Mouse (Mus musculus) hindbrain, embryonic 16.5 days (tissue): ENCODE results near the gene Prrt1. TPM values are rescaled to one million over a fixed set of nuclear protein-coding genes. Genes with fewer than 3 reads are reported as not detected.

Experiments
- ATAC-seq: fragments of 200-750 bp; cut with Nextera tagmentation; 2 replicates; pipeline ENCODE4 v1.8.0; 2017; ENCODE audit warnings: moderate TSS enrichment, moderate library complexity
- H3K27ac ChIP-seq: fragments of 300-500 bp; sonication (generic); 2 replicates; pipeline ENCODE4 v1.5.1; 2014; ENCODE audit warnings: low read depth, mild to moderate bottlenecking, control low read depth, low read length, moderate library complexity
- H3K27me3 ChIP-seq: fragments of 300-500 bp; sonication (generic); replicated peaks from 2 replicates; pipeline ENCODE4 v1.6.1; 2014; ENCODE audit warnings: low read length; ENCODE audit not compliant: control insufficient read depth, insufficient read depth
- H3K36me3 ChIP-seq: fragments of 300-500 bp; sonication (generic); 2 replicates; pipeline ENCODE4 v1.6.1; 2014; ENCODE audit warnings: mild to moderate bottlenecking, low read length, moderate library complexity, mixed read lengths; ENCODE audit not compliant: control insufficient read depth, insufficient read depth
- H3K4me1 ChIP-seq: fragments of 300-500 bp; sonication (generic); 2 replicates; pipeline ENCODE4 v1.6.1; 2014; ENCODE audit warnings: low read depth, low read length; ENCODE audit not compliant: control insufficient read depth, insufficient read depth
- H3K4me2 ChIP-seq: fragments of 300-500 bp; sonication (generic); 2 replicates; pipeline ENCODE4 v1.6.1; 2014; ENCODE audit warnings: mild to moderate bottlenecking, low read length, control low read depth, moderate library complexity
- H3K4me3 ChIP-seq: fragments of 300-500 bp; sonication (generic); 2 replicates; pipeline ENCODE4 v1.5.1; 2014; ENCODE audit warnings: mild to moderate bottlenecking, low read length, control low read depth, moderate library complexity
- H3K9ac ChIP-seq: fragments of 300-500 bp; sonication (generic); 2 replicates; pipeline ENCODE4 v1.6.1; 2014; ENCODE audit warnings: low read depth, mild to moderate bottlenecking, control low read depth, low read length, moderate library complexity
- H3K9me3 ChIP-seq: fragments of 300-500 bp; sonication (generic); 2 replicates; pipeline ENCODE4 v1.6.1; 2014; ENCODE audit warnings: mild to moderate bottlenecking, low read length, moderate library complexity; ENCODE audit not compliant: control insufficient read depth
- WGBS: fragments of 180-500 bp; shearing (Covaris S2); extraction: QIAGEN DNeasy Blood & Tissue Kit; methylation state at CpG from one replicate; pipeline ENCODE4 v1.1.7; 2014; 5-methylcytosine and 5-hydroxymethylcytosine counted together
- polyA plus RNA-seq: library from polyadenylated mRNA; unstranded; fragments of >200 nt; fragmentation: Nextera tagmentation; extraction: Ambion mirVana; gene quantifications from 2 replicates; pipeline ENCODE4 v1.2.1, GENCODE M21; 2015

Gene Prrt1
- polyA plus RNA-seq, 1 experiment from 2014 or later, result 6.8 TPM

DNA sequence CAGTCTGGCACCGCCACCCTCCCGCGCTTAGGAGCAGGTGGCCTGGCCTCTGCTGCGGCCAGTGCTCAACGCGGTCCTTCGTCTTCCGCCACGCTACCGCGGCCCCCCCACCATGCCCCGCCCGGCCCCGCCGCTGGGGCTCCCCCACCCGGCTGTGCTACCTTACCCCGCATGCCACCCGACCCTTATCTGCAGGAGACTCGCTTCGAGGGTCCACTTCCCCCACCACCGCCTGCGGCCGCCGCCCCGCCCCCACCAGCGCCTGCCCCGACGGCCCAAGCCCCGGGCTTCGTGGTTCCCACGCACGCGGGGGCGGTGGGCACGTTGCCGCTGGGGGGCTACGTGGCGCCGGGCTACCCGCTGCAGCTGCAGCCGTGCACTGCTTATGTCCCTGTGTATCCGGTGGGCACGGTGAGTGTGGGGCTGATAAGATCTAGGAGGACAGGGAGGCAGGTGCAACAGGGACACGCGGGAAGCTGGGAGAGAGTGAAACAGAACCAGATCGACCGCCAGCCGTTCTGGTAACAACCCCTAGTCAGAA lies 1.5 kb downstream of the Prrt1 start:
- Histone ChIP-seq H3K27me3 (peaks cover 3% of the 10 kb centered on the region; the same call in 1 of the 2 replicates), H3K36me3 (no peaks in the 10 kb centered on the region), H3K9me3 (no peaks in the 10 kb centered on the region), H3K27ac (no peak overlapping the region), H3K4me3 (peak overlapping the region; percentile 62), H3K4me2 (peak overlapping the region; percentile 84), H3K9ac (peak overlapping the region; percentile 65), H3K4me1 (peaks cover 45% of the 10 kb centered on the region)
- 3% methylated on average over 43 of the region's 48 CpGs for WGBS
- ATAC-seq, result no peak

DNA sequence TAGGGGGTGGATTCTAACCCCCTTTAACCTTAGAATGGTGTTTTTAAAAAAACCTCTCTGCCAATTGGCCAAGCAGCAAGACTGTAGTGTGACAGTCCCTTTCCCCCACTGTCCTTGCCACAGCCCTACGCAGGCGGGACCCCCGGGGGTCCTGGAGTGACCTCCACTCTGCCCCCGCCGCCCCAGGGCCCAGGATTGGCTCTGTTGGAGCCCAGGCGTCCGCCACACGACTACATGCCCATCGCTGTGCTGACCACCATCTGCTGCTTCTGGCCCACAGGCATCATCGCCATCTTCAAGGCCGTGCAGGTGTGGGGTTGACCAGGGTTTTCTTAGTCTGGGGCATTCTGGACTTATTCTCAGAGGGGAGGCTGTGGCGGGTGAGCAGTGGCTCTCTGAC lies 2.3 kb downstream of the Prrt1 start:
- Histone ChIP-seq H3K36me3 (no peaks in the 10 kb centered on the region), H3K4me3 (peak overlapping the region; percentile 37), H3K9ac (peak overlapping the region; percentile 57), H3K4me2 (peak overlapping the region; percentile 84), H3K4me1 (peaks cover 39% of the 10 kb centered on the region), H3K27ac (no peak overlapping the region), H3K9me3 (no peaks in the 10 kb centered on the region), H3K27me3 (peaks cover 3% of the 10 kb centered on the region; the same call in 1 of the 2 replicates)
- 3% methylated on average over 11 of the region's 12 CpGs for WGBS
- no peak for ATAC-seq

DNA sequence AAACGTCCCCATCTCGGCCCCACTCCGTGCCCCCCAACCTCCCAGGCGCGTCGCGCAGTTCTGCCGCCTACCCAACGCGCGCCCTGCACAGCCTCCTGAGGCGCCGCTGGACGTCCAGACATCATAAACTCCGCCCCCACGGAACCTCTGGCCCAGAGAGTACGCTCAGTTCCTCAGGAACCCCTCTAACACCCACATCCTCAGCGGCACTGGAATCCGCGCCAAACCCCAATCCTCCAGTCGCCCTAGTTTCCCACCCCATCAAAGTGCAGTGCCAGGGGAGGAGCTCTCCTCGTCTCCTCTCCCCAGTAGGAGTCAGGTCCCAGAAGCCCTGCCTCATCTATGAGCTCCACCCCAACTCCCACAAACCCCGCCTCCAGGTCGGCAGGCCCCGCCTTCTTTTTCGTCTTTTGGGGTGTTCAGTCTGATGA lies 2.9 kb downstream of the Prrt1 start:
- H3K4me1 ChIP-seq, result peaks cover 39% of the 10 kb centered on the region
- no peaks in the 10 kb centered on the region for H3K36me3 ChIP-seq
- ATAC-seq, result no peak
- WGBS, result 5% methylated on average over 26 of the region's 26 CpGs
- H3K27me3 ChIP-seq, result peaks cover 3% of the 10 kb centered on the region; the same call in 1 of the 2 replicates
- no peak overlapping the region for H3K27ac ChIP-seq
- H3K9me3 ChIP-seq, result no peaks in the 10 kb centered on the region
- peak overlapping the region; percentile 37 for H3K4me3 ChIP-seq
- H3K4me2 ChIP-seq, result peak overlapping the region; percentile 84
- H3K9ac ChIP-seq, result peak overlapping the region; percentile 57

DNA sequence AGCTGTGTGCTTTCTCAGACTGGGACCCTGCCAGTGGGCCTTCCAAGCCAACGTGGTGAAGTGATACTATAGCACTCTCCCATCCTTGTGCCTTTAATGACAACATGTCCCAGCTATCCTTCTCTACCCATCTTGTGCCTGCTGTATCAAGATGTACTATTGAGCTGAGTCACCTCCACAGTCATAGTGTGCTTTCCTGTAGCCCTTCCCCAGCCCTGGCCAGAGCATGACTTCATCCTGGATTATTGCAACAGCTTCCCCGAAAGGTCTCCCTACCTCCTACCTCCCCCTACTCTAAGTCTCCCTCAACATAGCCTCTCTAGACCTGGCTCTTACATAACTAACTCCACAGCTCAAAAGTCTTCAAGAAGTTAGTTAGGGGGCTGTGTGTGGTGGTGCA lies 6.3 kb downstream of the Prrt1 start:
- Histone ChIP-seq H3K4me3 (no peak overlapping the region), H3K27me3 (peaks cover 3% of the 10 kb centered on the region; the same call in 1 of the 2 replicates), H3K4me2 (no peak overlapping the region), H3K9me3 (no peaks in the 10 kb centered on the region), H3K36me3 (no peaks in the 10 kb centered on the region), H3K27ac (no peak overlapping the region), H3K4me1 (peaks cover 14% of the 10 kb centered on the region), H3K9ac (no peak overlapping the region)
- 69% methylated on average over 2 of the region's 2 CpGs for WGBS
- ATAC-seq, result no peak

DNA sequence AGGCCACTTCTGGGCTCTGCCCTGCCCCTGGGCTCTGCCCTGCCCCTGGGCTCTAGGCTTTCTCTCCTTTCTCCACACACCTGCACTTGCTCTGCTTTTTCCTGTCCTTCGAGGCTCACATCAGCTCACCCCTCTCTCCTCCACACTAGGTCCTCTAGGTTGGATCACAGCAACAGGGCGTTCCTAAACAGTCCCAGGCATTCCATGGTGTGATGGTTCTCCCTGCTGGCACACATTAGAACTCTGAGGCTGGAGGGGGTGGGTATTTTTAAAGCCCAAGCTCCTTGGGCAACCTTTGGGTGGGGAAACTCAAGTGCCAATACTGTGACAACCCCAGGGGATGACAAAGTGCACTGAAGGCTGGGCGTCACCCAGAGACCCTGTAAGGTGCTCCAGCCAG lies 8.1 kb downstream of the Prrt1 start:
- no peaks in the 10 kb centered on the region for H3K9me3 ChIP-seq
- no peak overlapping the region for H3K9ac ChIP-seq
- no peak overlapping the region for H3K27ac ChIP-seq
- no peaks in the 10 kb centered on the region for H3K36me3 ChIP-seq
- H3K27me3 ChIP-seq, result no peaks in the 10 kb centered on the region
- no peak overlapping the region for H3K4me2 ChIP-seq
- 65% methylated on average over 3 of the region's 3 CpGs for WGBS
- ATAC-seq, result no peak
- peaks cover 4% of the 10 kb centered on the region; the same call in 1 of the 2 replicates for H3K4me1 ChIP-seq
- no peak overlapping the region for H3K4me3 ChIP-seq

DNA sequence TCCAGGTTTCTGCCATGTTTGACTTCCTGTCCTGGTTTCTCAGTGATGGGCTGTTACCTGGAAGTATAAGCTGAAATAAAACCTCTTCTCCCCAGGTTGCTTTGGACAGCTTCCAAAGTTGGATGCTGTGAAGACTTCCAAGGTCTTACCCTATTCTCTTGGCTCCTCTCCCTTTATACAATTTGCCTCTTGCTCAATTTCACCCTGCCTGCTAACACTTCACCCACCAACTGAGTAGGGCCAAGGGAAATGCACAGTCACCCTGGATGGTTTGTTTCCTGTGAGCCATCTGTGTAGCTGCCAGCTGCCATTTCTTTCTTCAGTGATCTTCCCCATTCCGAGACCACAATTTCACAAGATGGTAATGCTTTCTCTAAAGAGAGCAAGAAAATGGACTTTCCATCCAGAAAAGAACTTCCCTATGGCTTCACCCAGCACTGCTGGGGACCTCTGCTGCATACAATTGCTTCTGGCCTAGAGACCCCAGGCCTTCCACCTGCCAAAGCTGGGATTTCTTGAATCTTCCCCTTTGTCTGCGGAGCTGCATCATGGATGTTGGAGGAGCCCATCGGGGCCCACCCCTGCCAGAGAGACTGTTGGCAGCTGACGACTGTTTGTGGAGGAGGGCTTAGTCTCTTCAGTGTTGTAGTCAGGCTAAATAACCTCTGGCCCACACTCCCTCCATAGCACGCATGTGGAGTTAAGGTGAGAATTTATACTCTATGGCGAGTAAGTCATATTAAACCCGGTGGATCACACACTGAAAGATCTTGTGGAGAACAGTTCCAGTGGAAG lies 10.3 kb downstream of the Prrt1 start:
- WGBS, result 84% methylated on average over 7 of the region's 7 CpGs
- ATAC-seq, result no peak
- Histone ChIP-seq H3K9ac (no peak overlapping the region), H3K27ac (no peak overlapping the region), H3K27me3 (no peaks in the 10 kb centered on the region), H3K36me3 (no peaks in the 10 kb centered on the region), H3K4me2 (no peak overlapping the region), H3K4me1 (peaks cover 2% of the 10 kb centered on the region; the same call in 1 of the 2 replicates), H3K9me3 (no peaks in the 10 kb centered on the region), H3K4me3 (no peak overlapping the region)

DNA sequence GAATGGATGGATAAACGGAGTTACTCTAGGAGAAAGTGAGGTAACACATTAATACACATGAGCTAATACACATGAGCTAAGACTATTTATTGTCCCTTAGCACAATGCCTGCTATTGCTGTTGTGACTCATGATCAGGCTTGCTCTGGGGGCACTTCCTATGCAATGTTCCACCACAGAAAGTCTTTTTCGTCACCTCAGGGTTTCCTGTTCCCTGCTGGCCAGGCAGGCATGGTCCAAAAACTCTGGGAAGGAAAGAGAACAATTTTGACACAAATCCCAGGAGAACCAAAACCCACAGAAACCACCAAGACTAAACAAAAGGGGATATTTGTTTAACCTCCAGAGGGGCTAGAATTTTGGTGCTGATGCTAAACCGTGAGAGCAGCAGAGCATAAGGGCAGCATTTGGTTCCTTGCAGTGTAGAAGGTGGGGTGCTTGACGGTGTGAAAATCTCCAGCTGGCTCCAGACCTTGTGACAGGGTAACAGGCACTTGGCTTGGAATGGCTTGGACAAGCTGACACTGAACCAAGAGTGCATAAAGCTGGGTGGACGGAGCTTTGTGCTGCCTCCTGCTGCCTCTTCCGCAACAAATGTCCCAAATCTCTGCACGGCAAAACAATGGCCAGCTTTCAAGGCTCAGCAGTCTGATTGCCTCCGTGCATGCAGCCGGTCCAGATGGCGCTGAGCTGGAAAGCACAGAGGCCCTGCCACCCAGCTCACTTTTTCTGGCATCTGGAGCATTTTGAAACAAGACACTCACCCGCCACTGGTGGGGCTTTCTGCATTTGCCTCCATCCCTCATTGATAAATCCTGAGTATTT lies 11.7 kb downstream of the Prrt1 start:
- 0 out of 2 replicates have a peak, but pooled peaks have one; percentile 27 for ATAC-seq
- no peaks in the 10 kb centered on the region for H3K36me3 ChIP-seq
- H3K4me1 ChIP-seq, result peaks cover 13% of the 10 kb centered on the region
- 0 out of 2 replicates have a peak overlapping the region, but pooled peaks have one; percentile 0 for H3K4me2 ChIP-seq
- 12% methylated on average over 11 of the region's 11 CpGs for WGBS
- no peaks in the 10 kb centered on the region for H3K9me3 ChIP-seq
- peak overlapping the region; percentile 46 for H3K9ac ChIP-seq
- H3K27ac ChIP-seq, result peak overlapping the region; percentile 65
- H3K27me3 ChIP-seq, result no peaks in the 10 kb centered on the region
- H3K4me3 ChIP-seq, result no peak overlapping the region

DNA sequence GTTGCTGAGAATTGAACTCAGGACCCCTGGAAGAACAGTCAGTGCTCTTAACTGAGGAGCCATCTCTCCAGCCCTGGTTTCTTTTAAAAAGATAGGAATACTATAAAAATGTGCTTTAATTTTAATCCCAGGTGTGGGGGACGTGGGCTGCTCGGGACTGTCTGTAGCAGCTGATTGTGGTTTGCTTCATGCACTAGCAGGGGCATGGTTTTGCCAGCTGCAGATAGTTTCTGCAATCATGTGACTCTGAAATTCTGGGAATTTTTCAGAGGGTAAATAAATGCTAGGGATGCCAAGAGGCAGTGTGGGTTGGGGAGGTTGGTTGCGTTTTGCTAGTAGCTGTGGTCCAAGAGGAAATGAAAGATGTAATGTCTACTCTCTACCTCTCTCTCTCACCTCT lies 12.6 kb downstream of the Prrt1 start:
- Histone ChIP-seq H3K4me2 (no peak overlapping the region), H3K9me3 (no peaks in the 10 kb centered on the region), H3K9ac (no peak overlapping the region), H3K4me3 (no peak overlapping the region), H3K4me1 (peaks cover 19% of the 10 kb centered on the region), H3K27ac (no peak overlapping the region), H3K36me3 (no peaks in the 10 kb centered on the region), H3K27me3 (no peaks in the 10 kb centered on the region)
- 79% methylated on average over 3 of the region's 3 CpGs for WGBS
- ATAC-seq, result no peak

DNA sequence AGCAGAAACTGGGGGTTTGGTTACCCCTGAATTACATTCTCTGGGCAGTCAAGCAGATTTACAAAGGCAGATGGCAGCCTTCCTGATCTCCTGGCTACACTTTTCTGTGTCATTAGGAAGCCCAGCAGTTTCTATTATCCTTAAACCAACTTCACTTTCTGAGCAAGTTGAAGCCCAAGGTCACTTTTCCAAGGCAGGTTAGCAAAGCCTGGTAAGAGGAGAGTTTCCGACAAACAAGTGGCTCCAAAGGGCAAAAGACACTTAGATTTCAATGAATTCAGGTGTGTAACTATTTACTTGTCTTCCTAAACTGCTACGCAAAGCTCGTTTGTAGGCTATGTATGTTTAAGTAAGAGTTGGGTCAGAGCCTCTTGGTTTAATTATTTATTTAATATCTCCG lies 14.0 kb downstream of the Prrt1 start:
- no peak for ATAC-seq
- H3K9ac ChIP-seq, result no peak overlapping the region
- no peaks in the 10 kb centered on the region for H3K9me3 ChIP-seq
- no peak overlapping the region for H3K4me3 ChIP-seq
- 94% methylated on average over 4 of the region's 4 CpGs for WGBS
- no peaks in the 10 kb centered on the region for H3K36me3 ChIP-seq
- H3K4me1 ChIP-seq, result peaks cover 28% of the 10 kb centered on the region
- no peak overlapping the region for H3K27ac ChIP-seq
- no peak overlapping the region for H3K4me2 ChIP-seq
- H3K27me3 ChIP-seq, result no peaks in the 10 kb centered on the region
